Mouse (Mus musculus): ENCODE data around the gene Srr. TPM values are rescaled to one million over a fixed set of nuclear protein-coding genes. Genes with fewer than 3 reads are reported as not detected.

Srr gene
- polyA plus RNA-seq, 1 experiment: 10.5 TPM

- no peaks in the 10 kb centered on the region for H3K79me2 ChIP-seq (ENCODE audit: control insufficient read depth, insufficient read depth)
- no peak overlapping the region for H3ac ChIP-seq (ENCODE audit: control insufficient read depth, insufficient read length)
- no peak overlapping the region for H3K4me3 ChIP-seq
- H3K36me3 ChIP-seq (ENCODE audit: control insufficient read depth, insufficient read depth): no peaks in the 10 kb centered on the region
- H3K27me3 ChIP-seq (ENCODE audit: control insufficient read depth, insufficient read depth, insufficient read length): no peaks in the 10 kb centered on the region
- H3K4me2 ChIP-seq (ENCODE audit: low read depth): no peak overlapping the region
- TF ChIP-seq MAX (IDR thresholded peaks at IDR 0.05; ENCODE audit: low read depth) (no peak), MYOG (IDR thresholded peaks at IDR 0.05; ENCODE audit: control insufficient read depth in 1 of 3, insufficient read depth in 1 of 3, insufficient read length in 2 of 3, low read depth in 2 of 3) (no peak), POLR2A (IDR thresholded peaks at IDR 0.05; ENCODE audit: insufficient read length, low read depth) (no peak)
These were observed 30.3 kb upstream of the Srr start for GRCm38 (mm10) chr11:74956006-74956405.

GRCm38 (mm10) chr11:74954901-74955300, 29.2 kb upstream of the Srr start:
- Histone ChIP-seq H3ac (ENCODE audit: control insufficient read depth, insufficient read length) (no peak overlapping the region), H3K4me2 (ENCODE audit: low read depth) (no peak overlapping the region), H3K36me3 (ENCODE audit: control insufficient read depth, insufficient read depth) (no peaks in the 10 kb centered on the region), H3K4me3 (no peak overlapping the region), H3K79me2 (ENCODE audit: control insufficient read depth, insufficient read depth) (no peaks in the 10 kb centered on the region), H3K27me3 (ENCODE audit: control insufficient read depth, insufficient read depth, insufficient read length) (no peaks in the 10 kb centered on the region)
- TF ChIP-seq MYOD1 (IDR thresholded peaks at IDR 0.05; ENCODE audit: control insufficient read depth in 1 of 3, insufficient read length in 2 of 3, low read depth in 2 of 3) (peak in 1 of 3 experiments; percentile 79), MYOG (IDR thresholded peaks at IDR 0.05; ENCODE audit: control insufficient read depth in 1 of 3, insufficient read depth in 1 of 3, insufficient read length in 2 of 3, low read depth in 2 of 3) (peak in 2 of 3 experiments; percentile 13 to 78), E2F4 (IDR thresholded peaks at IDR 0.05; ENCODE audit: insufficient read depth) (no peak)

- Histone ChIP-seq H3ac (ENCODE audit: control insufficient read depth, insufficient read length) (no peak overlapping the region), H3K36me3 (ENCODE audit: control insufficient read depth, insufficient read depth) (peaks cover 21% of the 10 kb centered on the region), H3K4me3 (no peak overlapping the region), H3K4me2 (ENCODE audit: low read depth) (no peak overlapping the region), H3K27me3 (ENCODE audit: control insufficient read depth, insufficient read depth, insufficient read length) (no peaks in the 10 kb centered on the region), H3K79me2 (ENCODE audit: control insufficient read depth, insufficient read depth) (no peaks in the 10 kb centered on the region)
- TF ChIP-seq TCF3 (IDR thresholded peaks at IDR 0.05; ENCODE audit: insufficient read length, low read depth) (no peak), SRF (IDR thresholded peaks at IDR 0.05; ENCODE audit: control insufficient read depth, insufficient read length, low read depth) (no peak), CEBPB (IDR thresholded peaks at IDR 0.05; ENCODE audit: insufficient read depth, poor library complexity, severe bottlenecking) (no peak)
These were observed 20.6 kb upstream of the Srr start for GRCm38 (mm10) chr11:74946348-74946747.

- H3K36me3 ChIP-seq (ENCODE audit: control insufficient read depth, insufficient read depth): peaks cover 20% of the 10 kb centered on the region
- no peaks in the 10 kb centered on the region for H3K27me3 ChIP-seq (ENCODE audit: control insufficient read depth, insufficient read depth, insufficient read length)
- H3K4me2 ChIP-seq (ENCODE audit: low read depth): no peak overlapping the region
- H3ac ChIP-seq (ENCODE audit: control insufficient read depth, insufficient read length): no peak overlapping the region
- H3K4me3 ChIP-seq: no peak overlapping the region
- TF ChIP-seq CEBPB (IDR thresholded peaks at IDR 0.05; ENCODE audit: insufficient read depth, poor library complexity, severe bottlenecking): no peak
- TF ChIP-seq MYOD1 (IDR thresholded peaks at IDR 0.05; ENCODE audit: control insufficient read depth in 1 of 3, insufficient read length in 2 of 3, low read depth in 2 of 3): no peak
- no peak for TF ChIP-seq REST (IDR thresholded peaks at IDR 0.05; ENCODE audit: insufficient read depth, insufficient read length)
- TF ChIP-seq TCF12 (IDR thresholded peaks at IDR 0.05; ENCODE audit: insufficient read depth, poor library complexity, severe bottlenecking): no peak
- no peak for TF ChIP-seq E2F4 (IDR thresholded peaks at IDR 0.05; ENCODE audit: insufficient read depth)
- no peak for TF ChIP-seq MYOG (IDR thresholded peaks at IDR 0.05; ENCODE audit: control insufficient read depth in 1 of 3, insufficient read depth in 1 of 3, insufficient read length in 2 of 3, low read depth in 2 of 3)
- TF ChIP-seq USF1 (IDR thresholded peaks at IDR 0.05; ENCODE audit: low read depth): no peak
- no peak for TF ChIP-seq TCF3 (IDR thresholded peaks at IDR 0.05; ENCODE audit: insufficient read length, low read depth)
- no peak for TF ChIP-seq SRF (IDR thresholded peaks at IDR 0.05; ENCODE audit: control insufficient read depth, insufficient read length, low read depth)
- TF ChIP-seq MAX (IDR thresholded peaks at IDR 0.05; ENCODE audit: low read depth): no peak
- no peak for TF ChIP-seq POLR2A (IDR thresholded peaks at IDR 0.05; ENCODE audit: insufficient read length, low read depth)
- no peak for TF ChIP-seq POLR2AphosphoS2 (IDR thresholded peaks at IDR 0.05; ENCODE audit: insufficient read length, low read depth)
- H3K79me2 ChIP-seq (ENCODE audit: control insufficient read depth, insufficient read depth): peaks cover 27% of the 10 kb centered on the region
These were observed 4.6 kb upstream of the Srr start for GRCm38 (mm10) chr11:74930391-74930790.

DNA sequence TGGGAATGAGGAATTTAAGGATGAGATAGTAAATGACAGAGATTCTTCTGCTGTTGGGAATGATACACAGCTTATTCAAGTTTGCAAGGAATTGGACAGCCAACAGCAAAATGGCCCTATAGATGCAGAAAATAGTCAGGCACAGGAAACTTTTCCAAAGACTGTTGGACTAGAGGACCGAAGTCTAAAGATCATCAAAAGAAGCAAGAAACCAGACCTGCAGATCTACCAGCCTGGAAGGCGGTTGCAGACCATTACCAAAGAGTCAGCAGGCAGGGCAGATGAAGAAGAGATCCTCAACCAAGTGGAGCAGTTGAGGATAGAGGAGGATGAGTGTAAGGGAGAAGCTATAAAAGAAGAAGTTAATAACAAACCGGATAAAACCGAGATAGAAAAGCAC, 3.4 kb upstream of the Srr start:
- peaks cover 38% of the 10 kb centered on the region for H3K79me2 ChIP-seq (ENCODE audit: control insufficient read depth, insufficient read depth)
- H3K4me3 ChIP-seq: no peak overlapping the region
- TF ChIP-seq MYOD1 (IDR thresholded peaks at IDR 0.05; ENCODE audit: control insufficient read depth in 1 of 3, insufficient read length in 2 of 3, low read depth in 2 of 3) (no peak), TCF3 (IDR thresholded peaks at IDR 0.05; ENCODE audit: insufficient read length, low read depth) (no peak), USF1 (IDR thresholded peaks at IDR 0.05; ENCODE audit: low read depth) (no peak), POLR2AphosphoS2 (IDR thresholded peaks at IDR 0.05; ENCODE audit: insufficient read length, low read depth) (no peak), MAX (IDR thresholded peaks at IDR 0.05; ENCODE audit: low read depth) (no peak), POLR2A (IDR thresholded peaks at IDR 0.05; ENCODE audit: insufficient read length, low read depth) (no peak), SRF (IDR thresholded peaks at IDR 0.05; ENCODE audit: control insufficient read depth, insufficient read length, low read depth) (no peak)
- H3K36me3 ChIP-seq (ENCODE audit: control insufficient read depth, insufficient read depth): peaks cover 15% of the 10 kb centered on the region
- H3K27me3 ChIP-seq (ENCODE audit: control insufficient read depth, insufficient read depth, insufficient read length): no peaks in the 10 kb centered on the region
- H3ac ChIP-seq (ENCODE audit: control insufficient read depth, insufficient read length): no peak overlapping the region
- no peak overlapping the region for H3K4me2 ChIP-seq (ENCODE audit: low read depth)
